Mouse (Mus musculus): ENCODE results near the gene Dnmt3l.

GRCm38 (mm10) chr10:78095221-78095620 is 53.5 kb downstream of the Dnmt3l start:
- TF ChIP-seq CHD2 (IDR thresholded peaks at IDR 0.05; ENCODE audit: low read depth, low read length) (no peak), ZC3H11A (IDR thresholded peaks at IDR 0.05; ENCODE audit: borderline replicate concordance, low read depth, low read length) (no peak), MAFK (IDR thresholded peaks at IDR 0.05; ENCODE audit: insufficient read depth, low read depth, low read length) (no peak)

All from ES-E14 (cell line).